Mouse (Mus musculus) ES-Bruce4 (cell line): ENCODE measurements around the gene Actn3. TPM values are rescaled to one million over a fixed set of nuclear protein-coding genes. Genes with fewer than 3 reads are reported as not detected.
A peak's percentile ranks its signal among the peaks of the same experiment; 100 is the strongest.
"Not testable (repeated sequence)": the region's sequence is repeated elsewhere in the genome, so short reads cannot be mapped to it uniquely, and the experiment has no call there.

Source experiments
- H3K27ac ChIP-seq: 2 replicates; pipeline ENCODE4 v1.5.1; 2012; ENCODE audit warnings: low read length, inconsistent platforms; ENCODE audit not compliant: insufficient read depth
- H3K27me3 ChIP-seq: 2 replicates; pipeline ENCODE4 v1.6.1; 2012; ENCODE audit warnings: mild to moderate bottlenecking, low read length, inconsistent platforms; ENCODE audit not compliant: control insufficient read depth, poor library complexity, insufficient read depth, severe bottlenecking
- H3K36me3 ChIP-seq: 2 replicates; pipeline ENCODE4 v1.6.1; 2012; ENCODE audit warnings: inconsistent platforms, mild to moderate bottlenecking, low read length, moderate library complexity; ENCODE audit not compliant: control insufficient read depth, poor library complexity, insufficient read depth, severe bottlenecking
- H3K4me1 ChIP-seq: one replicate; pipeline ENCODE4 v1.8.1; 2011; ENCODE audit warnings: low read length; ENCODE audit not compliant: control insufficient read depth, insufficient read depth
- H3K4me3 ChIP-seq: 2 replicates; pipeline ENCODE4 v1.5.1; 2011; ENCODE audit warnings: low read depth, mild to moderate bottlenecking, low read length
- H3K9ac ChIP-seq: 2 replicates; pipeline ENCODE4 v1.6.1; 2012; ENCODE audit warnings: low read depth, mild to moderate bottlenecking, inconsistent platforms; ENCODE audit not compliant: poor library complexity, severe bottlenecking
- H3K9me3 ChIP-seq: replicated peaks from 2 replicates; pipeline ENCODE4 v1.6.1; 2012; ENCODE audit warnings: mild to moderate bottlenecking, low read length, inconsistent platforms; ENCODE audit not compliant: control insufficient read depth, poor library complexity, insufficient read depth, severe bottlenecking
- CTCF ChIP-seq: IDR thresholded peaks from one replicate; pipeline ENCODE4 v1.8.1; 2011; ENCODE audit warnings: low read depth, low read length
- EP300 ChIP-seq: IDR thresholded peaks from 2 replicates; pipeline ENCODE4 v1.6.1; 2011; ENCODE audit warnings: low read depth, low read length; ENCODE audit not compliant: insufficient read depth
- POLR2A ChIP-seq: IDR thresholded peaks from one replicate; pipeline ENCODE4 v1.8.1; 2011; ENCODE audit warnings: low read length; ENCODE audit not compliant: insufficient read depth
- polyA plus RNA-seq: library from polyadenylated mRNA; stranded (reverse); fragments of >200 nt; gene quantifications from 2 replicates; pipeline ENCODE4 v1.2.4, GENCODE M21; 2011; ENCODE audit warnings: low read depth; ENCODE audit not compliant: missing spikeins, insufficient read depth, insufficient read length

Gene Actn3
- polyA plus RNA-seq, 1 experiment = 4.5 TPM

DNA sequence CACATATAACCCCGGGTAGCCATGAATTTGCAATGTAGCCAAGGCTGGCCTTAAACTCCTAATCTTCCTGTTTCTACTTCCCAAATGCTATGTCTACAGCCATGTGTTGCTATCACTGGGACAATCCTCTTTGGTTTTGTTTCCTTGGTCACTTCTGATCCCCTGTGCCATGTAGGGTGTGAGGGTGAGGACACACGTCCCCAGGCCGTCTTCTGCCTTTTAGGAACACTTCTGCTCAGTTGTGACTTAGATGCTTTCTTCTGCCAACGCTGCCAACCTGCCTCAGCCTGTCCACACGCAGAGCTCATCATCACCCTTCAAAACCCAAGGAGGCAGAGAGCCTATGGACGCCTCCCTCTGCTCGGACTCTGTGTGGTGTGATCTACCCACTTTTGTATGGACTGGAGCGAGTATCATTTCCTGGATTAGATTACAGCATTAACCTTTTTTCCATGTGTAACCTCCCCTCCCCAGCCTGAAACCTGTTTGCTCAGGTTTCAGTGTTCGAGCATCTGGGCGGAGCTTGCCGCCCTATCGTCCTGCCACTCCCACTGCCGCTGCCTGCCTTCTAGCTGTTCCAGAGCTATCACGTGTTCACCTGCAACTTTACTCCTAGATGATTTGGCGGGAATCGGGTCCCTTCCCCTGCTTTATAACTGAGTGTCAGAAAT, 49.1 kb downstream of the Actn3 start:
- H3K36me3 ChIP-seq = no peaks in the 10 kb centered on the region; the same call in 1 of the 2 replicates

DNA sequence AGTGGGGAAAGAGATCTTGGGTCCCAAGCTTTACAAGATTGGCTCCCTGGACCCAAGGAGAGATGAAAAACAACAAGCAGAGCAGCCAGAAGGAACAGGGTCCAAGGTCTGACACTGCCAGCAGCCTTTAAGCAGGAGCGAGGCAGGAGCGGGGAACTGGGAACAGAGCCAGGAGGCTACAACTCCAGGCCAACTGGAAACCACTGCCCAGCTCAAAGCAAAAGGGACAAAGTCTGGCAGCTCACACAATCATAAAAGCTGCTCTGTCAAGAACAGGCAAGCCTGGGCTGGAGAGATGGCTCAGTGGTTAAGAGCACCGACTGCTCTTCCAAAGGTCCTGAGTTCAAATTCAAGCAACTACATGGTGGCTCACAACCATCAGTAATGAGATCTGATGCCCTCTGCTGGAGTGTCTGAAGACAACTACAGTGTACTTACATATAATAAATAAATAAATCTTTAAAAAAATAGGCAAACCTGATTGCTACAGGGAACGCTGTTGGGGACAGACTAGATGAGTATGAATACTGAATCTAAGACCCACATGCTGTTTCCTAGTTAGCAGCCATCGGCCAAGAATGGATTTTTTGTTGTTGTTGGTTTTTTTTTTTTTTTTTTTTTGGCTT, 56.9 kb downstream of the Actn3 start:
- Histone ChIP-seq H3K4me3 (no peak overlapping the region), H3K9me3 (no peaks in the 10 kb centered on the region), H3K27me3 (no peaks in the 10 kb centered on the region), H3K4me1 (peaks cover 2% of the 10 kb centered on the region), H3K9ac (no peak overlapping the region), H3K27ac (no peak overlapping the region), H3K36me3 (no peaks in the 10 kb centered on the region; the same call in 1 of the 2 replicates)
- no peak for TF ChIP-seq CTCF
- TF ChIP-seq POLR2A = no peak
- no peak for TF ChIP-seq EP300

More for the DNA sequence above, 49.1 kb downstream of the Actn3 start:
- no peak for TF ChIP-seq POLR2A
- no peak for TF ChIP-seq EP300
- TF ChIP-seq CTCF = no peak
- Histone ChIP-seq H3K4me1 (peaks cover 3% of the 10 kb centered on the region), H3K9me3 (no peaks in the 10 kb centered on the region), H3K4me3 (peak overlapping the region; percentile 66), H3K27ac (peak overlapping the region; percentile 81), H3K9ac (peak overlapping the region; percentile 52), H3K27me3 (no peaks in the 10 kb centered on the region)

GRCm38 (mm10) chr19:4817182-4817835, 60.4 kb downstream of the Actn3 start:
- no peak overlapping the region for H3K9ac ChIP-seq
- H3K27me3 ChIP-seq = no peaks in the 10 kb centered on the region
- TF ChIP-seq EP300 (no peak), POLR2A (no peak), CTCF (no peak)
- no peak overlapping the region for H3K27ac ChIP-seq
- H3K4me3 ChIP-seq = no peak overlapping the region
- peaks cover 2% of the 10 kb centered on the region for H3K4me1 ChIP-seq
- no peaks in the 10 kb centered on the region for H3K9me3 ChIP-seq
- H3K36me3 ChIP-seq = no peaks in the 10 kb centered on the region

DNA sequence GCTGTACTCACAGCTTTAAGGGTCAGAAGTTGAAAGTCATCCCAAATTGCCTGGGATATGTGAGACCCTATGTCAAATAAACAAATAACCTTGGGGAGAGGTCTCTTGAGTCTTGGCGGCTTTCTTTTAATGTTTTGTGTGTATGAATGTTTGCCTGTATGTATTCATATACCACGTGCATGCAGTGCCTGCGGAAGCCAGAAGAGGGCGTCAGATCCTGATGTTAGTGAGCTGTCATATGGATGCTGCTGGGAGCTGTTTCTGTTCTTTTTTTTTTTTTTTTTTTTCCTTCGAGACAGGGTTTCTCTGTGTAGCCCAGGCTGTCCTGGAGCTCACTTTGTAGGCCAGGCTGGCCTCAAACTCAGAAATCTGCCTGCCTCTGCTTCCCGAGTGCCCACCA, 64.7 kb downstream of the Actn3 start:
- Histone ChIP-seq H3K36me3 (no peaks in the 10 kb centered on the region), H3K27me3 (no peaks in the 10 kb centered on the region), H3K4me1 (peaks cover 2% of the 10 kb centered on the region), H3K9me3 (no peaks in the 10 kb centered on the region), H3K9ac (no peak overlapping the region), H3K4me3 (no peak overlapping the region), H3K27ac (no peak overlapping the region)
- TF ChIP-seq CTCF (peak; percentile 70), POLR2A (no peak)

- not testable (repeated sequence) for H3K9me3 ChIP-seq, H3K4me1 ChIP-seq, H3K27me3 ChIP-seq, H3K36me3 ChIP-seq
- H3K27ac ChIP-seq = peak overlapping the region; percentile 85
- H3K4me3 ChIP-seq = peak overlapping the region; percentile 89; the same call in 1 of the 2 replicates
- peak overlapping the region; percentile 84 for H3K9ac ChIP-seq
Measured at GRCm38 (mm10) chr19:4812334-4812949, 65.3 kb downstream of the Actn3 start.

GRCm38 (mm10) chr19:4811909-4812242, 65.8 kb downstream of the Actn3 start:
- Histone ChIP-seq H3K4me3 (peak overlapping the region; percentile 89), H3K27me3 (no peaks in the 10 kb centered on the region), H3K9ac (peak overlapping the region; percentile 84), H3K4me1 (no peaks in the 10 kb centered on the region), H3K36me3 (no peaks in the 10 kb centered on the region), H3K9me3 (no peaks in the 10 kb centered on the region), H3K27ac (peak overlapping the region; percentile 85)
- TF ChIP-seq EP300 (no peak), POLR2A (no peak), CTCF (no peak)

Other genes with a start within 250 kb of the Actn3 start
- gene Gm960, start 179.2 kb downstream of the Actn3 start, polyA plus RNA-seq = 0.32 and 0.87 TPM in 2 replicates
- gene Sptbn2, start 166.7 kb downstream of the Actn3 start, polyA plus RNA-seq = 13.5 and 13.7 TPM in 2 replicates
- gene Rbm4b, start 121.4 kb downstream of the Actn3 start, polyA plus RNA-seq = 7.2 and 7.4 TPM in 2 replicates
- gene Rbm4, start 84.0 kb downstream of the Actn3 start, polyA plus RNA-seq = 67.6 and 72.7 TPM in 2 replicates
- gene Gm21992, start 66.3 kb downstream of the Actn3 start, polyA plus RNA-seq = 22.2 and 23.5 TPM in 2 replicates
- 79.2 and 85.2 TPM in 2 replicates for gene Rbm14, start 66.3 kb downstream of the Actn3 start, polyA plus RNA-seq
- gene Ccs, start 38.6 kb downstream of the Actn3 start, polyA plus RNA-seq = 36.6 and 37.3 TPM in 2 replicates
- 0.27 TPM in 1 of 2 replicates, not detected in the other for gene Ccdc87, start 38.5 kb downstream of the Actn3 start, polyA plus RNA-seq
- gene Ctsf, start 22.8 kb downstream of the Actn3 start, polyA plus RNA-seq = 13.5 and 13.6 TPM in 2 replicates
- 8.2 and 10.3 TPM in 2 replicates for gene Zdhhc24, start 759 bp upstream of the Actn3 start, polyA plus RNA-seq
- 3.9 and 5.3 TPM in 2 replicates for gene Bbs1, start 28.7 kb upstream of the Actn3 start, polyA plus RNA-seq
- gene Dpp3, start 50.4 kb upstream of the Actn3 start, polyA plus RNA-seq = 129 and 139 TPM in 2 replicates
- gene Peli3, start 65.2 kb upstream of the Actn3 start, polyA plus RNA-seq = 2.7 and 3.9 TPM in 2 replicates
- 126 and 135 TPM in 2 replicates for gene Mrpl11, start 84.2 kb upstream of the Actn3 start, polyA plus RNA-seq
- 0.24 and 0.27 TPM in 2 replicates for gene Npas4, start 112.4 kb upstream of the Actn3 start, polyA plus RNA-seq
- 16.8 and 18.5 TPM in 2 replicates for gene Slc29a2, start 146.0 kb upstream of the Actn3 start, polyA plus RNA-seq
- 8.9 and 10.9 TPM in 2 replicates for gene B4gat1, start 160.9 kb upstream of the Actn3 start, polyA plus RNA-seq
- not detected in 2 replicates for gene AC124502.3, start 161.0 kb upstream of the Actn3 start, polyA plus RNA-seq
- 22.3 and 24.0 TPM in 2 replicates for gene Brms1, start 163.4 kb upstream of the Actn3 start, polyA plus RNA-seq
- gene Rin1, start 172.6 kb upstream of the Actn3 start, polyA plus RNA-seq = 19.2 and 22.7 TPM in 2 replicates
- 3.1 and 3.7 TPM in 2 replicates for gene Cd248, start 190.2 kb upstream of the Actn3 start, polyA plus RNA-seq
- 6.2 and 8.3 TPM in 2 replicates for gene Tmem151a, start 207.6 kb upstream of the Actn3 start, polyA plus RNA-seq
- 40.6 and 47.3 TPM in 2 replicates for gene Yif1a, start 210.6 kb upstream of the Actn3 start, polyA plus RNA-seq
- 3.3 and 3.7 TPM in 2 replicates for gene Cnih2, start 220.6 kb upstream of the Actn3 start, polyA plus RNA-seq
- gene Rab1b, start 229.2 kb upstream of the Actn3 start, polyA plus RNA-seq = 70.5 and 75.3 TPM in 2 replicates
- 24.5 and 24.7 TPM in 2 replicates for gene Klc2, start 240.7 kb upstream of the Actn3 start, polyA plus RNA-seq